Mouse (Mus musculus) liver, embryonic 12.5 days (tissue): ENCODE measurements around the gene Slc12a4. TPM values are rescaled to one million over a fixed set of nuclear protein-coding genes. Genes with fewer than 3 reads are reported as not detected.

Source experiments
- ATAC-seq: fragments of 200-750 bp; cut with Nextera tagmentation; 2 replicates; pipeline ENCODE4 v1.8.0; 2017; ENCODE audit warnings: moderate number of reproducible peaks, mild to moderate bottlenecking, moderate library complexity
- H3K27ac ChIP-seq: fragments of 300-500 bp; sonication (generic); 2 replicates; pipeline ENCODE4 v1.5.1; 2016; ENCODE audit warnings: mild to moderate bottlenecking
- H3K27me3 ChIP-seq: fragments of 300-500 bp; sonication (generic); replicated peaks from 2 replicates; pipeline ENCODE4 v1.6.1; 2016; ENCODE audit warnings: mild to moderate bottlenecking, moderate library complexity
- H3K36me3 ChIP-seq: fragments of 300-500 bp; sonication (generic); 2 replicates; pipeline ENCODE4 v1.6.1; 2016; ENCODE audit warnings: mild to moderate bottlenecking, moderate library complexity
- H3K4me1 ChIP-seq: fragments of 300-500 bp; sonication (generic); 2 replicates; pipeline ENCODE4 v1.6.1; 2016
- H3K4me2 ChIP-seq: fragments of 300-500 bp; sonication (generic); 2 replicates; pipeline ENCODE4 v1.6.1; 2016; ENCODE audit warnings: mild to moderate bottlenecking, moderate library complexity
- H3K4me3 ChIP-seq: fragments of 300-500 bp; sonication (generic); 2 replicates; pipeline ENCODE4 v1.5.1; 2016; ENCODE audit warnings: mild to moderate bottlenecking, moderate library complexity
- H3K9ac ChIP-seq: fragments of 300-500 bp; sonication (generic); 2 replicates; pipeline ENCODE4 v1.6.1; 2016; ENCODE audit warnings: mild to moderate bottlenecking, moderate library complexity
- H3K9me3 ChIP-seq: fragments of 300-500 bp; sonication (generic); replicated peaks from 2 replicates; pipeline ENCODE4 v1.6.1; 2016; ENCODE audit warnings: mild to moderate bottlenecking, moderate library complexity
- WGBS: fragments of 180-500 bp; shearing (Covaris S2); methylation state at CpG from one replicate; pipeline ENCODE4 v1.1.7; 2016; ENCODE audit not compliant: insufficient replicate concordance; 5-methylcytosine and 5-hydroxymethylcytosine counted together
- polyA plus RNA-seq: library from polyadenylated mRNA; unstranded; fragments of >200 nt; fragmentation: Nextera tagmentation; extraction: Ambion mirVana; gene quantifications from 2 replicates; pipeline ENCODE4 v1.2.1, GENCODE M21; 2016

The Slc12a4 gene
- polyA plus RNA-seq, 1 experiment from 2014 or later: 18.6 TPM

- WGBS: 3% methylated on average over 40 of the region's 40 CpGs
- Histone ChIP-seq H3K36me3 (peaks cover 2% of the 10 kb centered on the region), H3K4me2 (peak overlapping the region; percentile 96), H3K4me3 (peak overlapping the region; percentile 73), H3K9ac (peak overlapping the region; percentile 80), H3K4me1 (peaks cover 80% of the 10 kb centered on the region), H3K27me3 (0 out of 2 replicates have a peak, but pooled peaks cover 4% of the 10 kb centered on the region), H3K9me3 (no peaks in the 10 kb centered on the region), H3K27ac (peak overlapping the region; percentile 95)
- peak; percentile 48 for ATAC-seq
Measured at GRCm38 (mm10) chr8:105965266-105965904, 512 bp downstream of the Slc12a4 start.

GRCm38 (mm10) chr8:105964506-105965265 lies 1.2 kb downstream of the Slc12a4 start:
- peaks cover 9% of the 10 kb centered on the region for H3K36me3 ChIP-seq
- H3K9me3 ChIP-seq: no peaks in the 10 kb centered on the region
- peak overlapping the region; percentile 80 for H3K9ac ChIP-seq
- H3K4me1 ChIP-seq: peaks cover 83% of the 10 kb centered on the region
- peak overlapping the region; percentile 95 for H3K27ac ChIP-seq
- peak overlapping the region; percentile 96 for H3K4me2 ChIP-seq
- WGBS: 51% methylated on average over 12 of the region's 12 CpGs
- H3K4me3 ChIP-seq: peak overlapping the region; percentile 73
- ATAC-seq: no peak
- H3K27me3 ChIP-seq: 0 out of 2 replicates have a peak, but pooled peaks cover 4% of the 10 kb centered on the region

- H3K4me3 ChIP-seq: peak overlapping the region; percentile 16; the same call in 1 of the 2 replicates
- peaks cover 65% of the 10 kb centered on the region for H3K4me1 ChIP-seq
- no peaks in the 10 kb centered on the region for H3K9me3 ChIP-seq
- no peak overlapping the region for H3K9ac ChIP-seq
- peaks cover 36% of the 10 kb centered on the region for H3K36me3 ChIP-seq
- 0 out of 2 replicates have a peak, but pooled peaks cover 4% of the 10 kb centered on the region for H3K27me3 ChIP-seq
- ATAC-seq: peak; percentile 50
- H3K27ac ChIP-seq: 0 out of 2 replicates have a peak overlapping the region, but pooled peaks have one; percentile 39
- peak overlapping the region; percentile 57 for H3K4me2 ChIP-seq
- WGBS: 26% methylated on average over 10 of the region's 10 CpGs
Measured at GRCm38 (mm10) chr8:105961536-105961935, 4.4 kb downstream of the Slc12a4 start.

GRCm38 (mm10) chr8:105961101-105961500 lies 4.8 kb downstream of the Slc12a4 start:
- no peak overlapping the region for H3K9ac ChIP-seq
- 0 out of 2 replicates have a peak, but pooled peaks have one; percentile 6 for ATAC-seq
- peak overlapping the region; percentile 16; the same call in 1 of the 2 replicates for H3K4me3 ChIP-seq
- H3K4me2 ChIP-seq: peak overlapping the region; percentile 57
- H3K27ac ChIP-seq: no peak overlapping the region
- no peaks in the 10 kb centered on the region for H3K9me3 ChIP-seq
- peaks cover 60% of the 10 kb centered on the region for H3K4me1 ChIP-seq
- WGBS: 46% methylated on average over 14 of the region's 14 CpGs
- H3K27me3 ChIP-seq: 0 out of 2 replicates have a peak, but pooled peaks cover 4% of the 10 kb centered on the region
- peaks cover 41% of the 10 kb centered on the region for H3K36me3 ChIP-seq

- Histone ChIP-seq H3K9ac (no peak overlapping the region), H3K27ac (no peak overlapping the region), H3K4me3 (no peak overlapping the region), H3K4me2 (no peak overlapping the region), H3K36me3 (peaks cover 56% of the 10 kb centered on the region), H3K4me1 (peaks cover 43% of the 10 kb centered on the region), H3K27me3 (0 out of 2 replicates have a peak, but pooled peaks cover 2% of the 10 kb centered on the region), H3K9me3 (no peaks in the 10 kb centered on the region)
- WGBS: 84% methylated on average over 7 of the region's 7 CpGs
- no peak for ATAC-seq
Measured at GRCm38 (mm10) chr8:105959350-105959749, 6.5 kb downstream of the Slc12a4 start.

- Histone ChIP-seq H3K36me3 (peaks cover 71% of the 10 kb centered on the region), H3K27ac (no peak overlapping the region), H3K4me2 (no peak overlapping the region), H3K4me3 (no peak overlapping the region), H3K9ac (no peak overlapping the region), H3K27me3 (no peaks in the 10 kb centered on the region), H3K4me1 (peaks cover 27% of the 10 kb centered on the region), H3K9me3 (no peaks in the 10 kb centered on the region)
- 40% methylated on average over 3 of the region's 4 CpGs for WGBS
- ATAC-seq: no peak
Measured at GRCm38 (mm10) chr8:105957813-105958212, 8.1 kb downstream of the Slc12a4 start.

GRCm38 (mm10) chr8:105956556-105956955 lies 9.3 kb downstream of the Slc12a4 start:
- H3K9me3 ChIP-seq: no peaks in the 10 kb centered on the region
- H3K36me3 ChIP-seq: peaks cover 82% of the 10 kb centered on the region
- H3K27me3 ChIP-seq: no peaks in the 10 kb centered on the region
- H3K4me2 ChIP-seq: no peak overlapping the region
- WGBS: 84% methylated on average over 4 of the region's 4 CpGs
- peaks cover 15% of the 10 kb centered on the region for H3K4me1 ChIP-seq
- H3K27ac ChIP-seq: no peak overlapping the region
- no peak overlapping the region for H3K4me3 ChIP-seq
- no peak overlapping the region for H3K9ac ChIP-seq
- ATAC-seq: no peak

GRCm38 (mm10) chr8:105951057-105951659 lies 14.7 kb downstream of the Slc12a4 start:
- Histone ChIP-seq H3K4me1 (peaks cover 8% of the 10 kb centered on the region), H3K4me3 (no peak overlapping the region), H3K36me3 (peaks cover 96% of the 10 kb centered on the region), H3K9me3 (no peaks in the 10 kb centered on the region), H3K27me3 (no peaks in the 10 kb centered on the region), H3K4me2 (no peak overlapping the region), H3K9ac (no peak overlapping the region), H3K27ac (no peak overlapping the region)
- WGBS: 64% methylated on average over 7 of the region's 7 CpGs
- no peak for ATAC-seq

- Histone ChIP-seq H3K4me2 (no peak overlapping the region), H3K4me1 (peaks cover 8% of the 10 kb centered on the region), H3K27me3 (no peaks in the 10 kb centered on the region), H3K9ac (no peak overlapping the region), H3K36me3 (peaks cover 97% of the 10 kb centered on the region), H3K4me3 (no peak overlapping the region), H3K27ac (no peak overlapping the region; the same call in 1 of the 2 replicates), H3K9me3 (no peaks in the 10 kb centered on the region)
- WGBS: 79% methylated on average over 10 of the region's 10 CpGs
- no peak for ATAC-seq
Measured at GRCm38 (mm10) chr8:105949350-105949749, 16.5 kb downstream of the Slc12a4 start.

- 57% methylated on average over 7 of the region's 8 CpGs for WGBS
- ATAC-seq: peak; percentile 64
- Histone ChIP-seq H3K4me2 (peak within 1 kb of the TSS; percentile 33), H3K27me3 (no peaks in the 10 kb centered on the region), H3K36me3 (peaks cover 87% of the 10 kb centered on the region), H3K9me3 (no peaks in the 10 kb centered on the region), H3K27ac (peak within 1 kb of the TSS; percentile 42; the same call in 1 of the 2 replicates), H3K4me1 (peaks cover 29% of the 10 kb centered on the region), H3K9ac (peak within 1 kb of the TSS; percentile 4; the same call in 1 of the 2 replicates), H3K4me3 (peak within 1 kb of the TSS; percentile 30)
Measured at GRCm38 (mm10) chr8:105943321-105943739, 22.6 kb downstream of the Slc12a4 start, which contains the start of gene Lcat. Lcat (minus strand) TSS chr8:105943382.

- whole genome bisulfite sequencing: 89% methylated on average over 5 of the region's 5 CpGs
- no peaks in the 10 kb centered on the region for H3K9me3 ChIP-seq
- H3K4me2 ChIP-seq: peak overlapping the region; percentile 26
- H3K27ac ChIP-seq: peak overlapping the region; percentile 42; the same call in 1 of the 2 replicates
- peak overlapping the region; percentile 4; the same call in 1 of the 2 replicates for H3K9ac ChIP-seq
- H3K4me1 ChIP-seq: peaks cover 35% of the 10 kb centered on the region
- peaks cover 80% of the 10 kb centered on the region for H3K36me3 ChIP-seq
- peak overlapping the region; percentile 30 for H3K4me3 ChIP-seq
- peak; percentile 36 for ATAC-seq
- H3K27me3 ChIP-seq: no peaks in the 10 kb centered on the region
Measured at GRCm38 (mm10) chr8:105942542-105942941, 23.4 kb downstream of the Slc12a4 start.
